In the genomic region with DNA sequence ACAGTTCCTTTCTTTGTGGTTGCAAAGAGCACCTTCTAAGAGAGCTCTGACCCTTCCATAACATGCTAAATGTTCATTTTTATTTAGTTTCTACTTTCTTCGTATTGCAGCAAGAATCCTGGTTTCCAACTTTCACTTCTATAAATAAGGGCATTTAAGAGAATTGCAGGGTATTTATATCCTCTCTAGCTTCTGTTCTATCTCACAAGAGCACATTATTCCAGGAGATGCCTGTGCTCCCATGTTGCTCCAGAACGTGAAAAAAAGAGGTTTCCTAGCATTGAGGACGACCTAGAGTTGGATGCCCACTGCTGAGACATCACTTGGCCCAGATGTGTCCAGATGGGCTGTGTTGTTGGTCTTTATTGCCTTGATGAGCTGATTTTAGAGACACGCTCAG, we compare ENCODE assay signal across 21 mouse cellular contexts.
DNase-seq lines count a peak whose midpoint lies in the region; ATAC-seq lines count a peak whose summit lies in the region.
"Had no signal": no experiment of that assay in that cellular context is flagged by ENCODE, and none has a peak within 500 bp of the region (broad histone marks: within the 10 kb centered on the region; RNA-seq: fewer than 3 reads in every experiment).

No protein-coding gene starts in this region.

- no peak overlapping the region for H3K9ac ChIP-seq in midbrain, embryonic 14.5 days (replicated peaks; ENCODE audit: low read length)
- H3K9ac ChIP-seq: forebrain, embryonic 13.5 days; hindbrain, embryonic 12.5 days; hindbrain, embryonic 15.5 days had no signal

- no peaks in the 10 kb centered on the region for H3K9me3 ChIP-seq in midbrain, embryonic 14.5 days (ENCODE audit: control insufficient read depth, low read length)
- H3K9me3 ChIP-seq: forebrain, embryonic 10.5 days; forebrain, embryonic 13.5 days; G1E; hindbrain, embryonic 12.5 days; hindbrain, embryonic 15.5 days had no signal

- 90% methylated on average over 4 of the region's 4 CpGs for WGBS in midbrain, embryonic 14.5 days

- H3K27me3 ChIP-seq in midbrain, embryonic 14.5 days (ENCODE audit: control insufficient read depth, insufficient read depth, low read length): no peaks in the 10 kb centered on the region
- H3K27me3 ChIP-seq: forebrain, embryonic 13.5 days; hindbrain, embryonic 12.5 days; hindbrain, embryonic 15.5 days had no signal

- H3K4me1 ChIP-seq in midbrain, embryonic 14.5 days (ENCODE audit: control insufficient read depth, insufficient read depth, low read length): no peaks in the 10 kb centered on the region
- H3K4me1 ChIP-seq: forebrain, embryonic 10.5 days; forebrain, embryonic 13.5 days; hindbrain, embryonic 12.5 days; hindbrain, embryonic 15.5 days had no signal

- no peak for ATAC-seq in midbrain, embryonic 14.5 days (ENCODE audit: low FRiP score, low TSS enrichment)
- ATAC-seq: forebrain, embryonic 13.5 days; forebrain, embryonic 16.5 days; Patski had no signal

- H3K4me3 ChIP-seq in midbrain, embryonic 14.5 days (replicated peaks; ENCODE audit: low read depth, low read length): no peak overlapping the region
- H3K4me3 ChIP-seq: forebrain, embryonic 10.5 days; forebrain, embryonic 13.5 days; gastrocnemius, adult 2 months; hindbrain, embryonic 12.5 days; hindbrain, embryonic 15.5 days had no signal

- H3K36me3 ChIP-seq in midbrain, embryonic 14.5 days (ENCODE audit: control insufficient read depth, insufficient read depth, low read length): no peaks in the 10 kb centered on the region
- H3K36me3 ChIP-seq: forebrain, embryonic 10.5 days; G1E; hindbrain, embryonic 12.5 days; hindbrain, embryonic 15.5 days had no signal

- H3K4me2 ChIP-seq in midbrain, embryonic 14.5 days (ENCODE audit: low read length): no peak overlapping the region
- H3K4me2 ChIP-seq: forebrain, embryonic 13.5 days; heart, embryonic 11.5 days; hindbrain, embryonic 12.5 days; hindbrain, embryonic 15.5 days had no signal

- peak; percentile 33 to 38 for DNase-seq in frontal cortex, adult 2 months (ENCODE audit: extremely low spot score in 1 of 2, low spot score in 1 of 2)
- no peak for DNase-seq in frontal cortex, postnatal 25 days (ENCODE audit: low spot score in 2 of 2)
- DNase-seq in right cerebral cortex, adult 18-20 months: peak; percentile 24
- no peak for DNase-seq in right cerebral cortex, postnatal 14 days
- DNase-seq in telencephalon, adult 2 months (ENCODE audit: low read depth, low spot score): peak; percentile 78
- DNase-seq in midbrain, embryonic 14.5 days: no peak
- DNase-seq: B cell, adult 2 months; cerebellum, adult 11 months; cerebellum, adult 2 months; cerebellum, adult 9-11 months; cerebellum, postnatal 25 days; gastrocnemius, adult 2 months; gastrocnemius, postnatal 14 days had no signal

- H3K27ac ChIP-seq in midbrain, embryonic 14.5 days (replicated peaks; ENCODE audit: low read depth, low read length): no peak overlapping the region
- H3K27ac ChIP-seq: forebrain, embryonic 10.5 days; forebrain, embryonic 13.5 days; gastrocnemius, adult 2 months; hindbrain, embryonic 12.5 days; hindbrain, embryonic 15.5 days had no signal

Comparison
In these comparisons a context has a peak if more than half of its experiments do, and no peak if none do; other contexts are left out.
1. DNase-seq: peak in frontal cortex, adult 2 months (2 of 2), right cerebral cortex, adult 18-20 months (single experiment) and telencephalon, adult 2 months (single experiment); none in frontal cortex, postnatal 25 days (0 of 2), right cerebral cortex, postnatal 14 days (single experiment) and midbrain, embryonic 14.5 days (single experiment).